Mouse (Mus musculus): ENCODE measurements around the gene Nlrp9a.
"Not testable (repeated sequence)": the region's sequence is repeated elsewhere in the genome, so short reads cannot be mapped to it uniquely, and the experiment has no call there.

Nlrp9a gene

DNA sequence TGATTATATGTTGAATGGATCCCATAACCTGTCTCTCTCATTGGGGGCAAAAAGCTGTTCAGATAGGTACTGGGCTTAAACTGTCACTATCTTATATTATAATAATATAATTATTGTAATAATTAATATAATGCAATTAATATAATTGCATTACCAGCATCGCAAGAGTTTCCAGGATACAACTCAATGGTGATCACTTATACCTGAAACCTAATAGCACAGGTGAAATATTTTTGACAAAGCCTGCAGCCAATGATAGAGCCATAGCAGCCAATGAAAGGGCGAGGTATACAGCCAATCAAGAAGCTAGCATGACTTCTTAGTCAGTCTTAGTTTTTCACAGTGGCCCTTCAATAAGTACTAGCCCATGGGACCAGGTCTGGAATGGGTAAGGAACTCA, at the start of gene Nlrp9a:
Gene Nlrp9a (plus strand): TSS at position 301 of the 400 bp plus-strand sequence.
- not testable (repeated sequence) for DNase-seq (ENCODE audit: low spot score in 2 of 2)

DNA sequence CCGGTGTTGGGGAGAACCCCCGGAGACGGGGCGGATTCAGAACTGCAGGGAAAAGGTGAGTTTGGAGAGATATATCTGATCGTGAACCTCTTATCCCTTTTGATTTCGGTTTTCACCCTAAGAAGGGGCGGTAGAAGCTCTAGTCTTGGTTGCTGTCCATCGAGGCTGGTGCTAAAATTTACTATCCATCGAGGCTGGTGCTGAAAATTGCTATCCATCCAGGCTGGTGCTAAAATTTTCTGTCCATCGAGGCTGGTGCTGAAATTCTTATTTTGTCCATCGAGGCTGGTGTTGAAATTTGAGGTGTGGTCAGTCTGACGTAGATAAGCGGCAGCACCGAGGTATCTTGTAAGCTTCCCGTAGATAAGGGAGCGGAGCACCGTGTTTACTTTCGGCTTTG, 45.3 kb upstream of the Nlrp9a start:
- DNase-seq (ENCODE audit: low spot score in 2 of 2), result not testable (repeated sequence)

GRCm38 (mm10) chr7:26589077-26589476, 54.3 kb downstream of the Nlrp9a start:
- no peak for DNase-seq (ENCODE audit: low spot score in 2 of 2)

DNA sequence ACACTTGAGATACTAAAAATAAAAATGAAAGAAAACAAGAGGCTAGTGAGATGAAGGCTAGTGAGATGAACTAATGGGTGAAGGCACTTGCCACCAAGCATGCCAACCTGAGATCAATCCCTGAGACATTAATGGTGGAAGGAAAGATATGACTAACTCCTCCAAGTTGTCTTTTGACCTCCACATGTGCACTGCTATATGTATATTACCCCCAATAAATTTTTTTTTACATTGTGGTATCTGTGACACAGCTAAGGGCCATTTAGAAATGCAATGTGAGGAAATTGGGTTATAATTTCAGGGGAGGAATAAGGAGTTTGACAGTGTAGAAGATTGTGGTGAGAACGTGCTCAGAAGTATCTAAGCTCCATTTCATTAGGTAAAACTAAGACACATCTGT, 55.0 kb downstream of the Nlrp9a start:
- no peak for DNase-seq (ENCODE audit: low spot score in 2 of 2)

GRCm38 (mm10) chr7:26618364-26618763, 83.5 kb downstream of the Nlrp9a start, which contains the start of gene Vmn1r185:
Vmn1r185 (minus strand) TSS chr7:26618464.
- DNase-seq (ENCODE audit: low spot score in 2 of 2), result not testable (repeated sequence)

All from frontal cortex, postnatal 14 days (tissue).